Mouse (Mus musculus) midbrain, embryonic 16.5 days (tissue): ENCODE results near the gene Cryab. TPM values are rescaled to one million over a fixed set of nuclear protein-coding genes. Genes with fewer than 3 reads are reported as not detected.

Source experiments
- ATAC-seq: fragments of 200-750 bp; cut with Nextera tagmentation; 2 replicates; pipeline ENCODE4 v1.8.0; 2017; ENCODE audit warnings: moderate TSS enrichment
- H3K27ac ChIP-seq: fragments of 300-500 bp; sonication (generic); 2 replicates; pipeline ENCODE4 v1.5.1; 2014; ENCODE audit warnings: mild to moderate bottlenecking, low read length, mixed read lengths
- H3K27me3 ChIP-seq: fragments of 300-500 bp; sonication (generic); 2 replicates; pipeline ENCODE4 v1.6.1; 2014; ENCODE audit warnings: low read depth, low read length, mixed read lengths; ENCODE audit not compliant: control insufficient read depth, insufficient read depth
- H3K36me3 ChIP-seq: fragments of 300-500 bp; sonication (generic); 2 replicates; pipeline ENCODE4 v1.6.1; 2014; ENCODE audit warnings: mild to moderate bottlenecking, low read length, moderate library complexity, mixed read lengths; ENCODE audit not compliant: control insufficient read depth, insufficient read depth
- H3K4me1 ChIP-seq: fragments of 300-500 bp; sonication (generic); 2 replicates; pipeline ENCODE4 v1.6.1; 2014; ENCODE audit warnings: mild to moderate bottlenecking, low read length, mixed read lengths; ENCODE audit not compliant: control insufficient read depth, insufficient read depth
- H3K4me2 ChIP-seq: fragments of 300-500 bp; sonication (generic); 2 replicates; pipeline ENCODE4 v1.6.1; 2014; ENCODE audit warnings: mild to moderate bottlenecking, low read length, mixed read lengths
- H3K4me3 ChIP-seq: fragments of 300-500 bp; sonication (generic); 2 replicates; pipeline ENCODE4 v1.5.1; 2014; ENCODE audit warnings: low read depth, mild to moderate bottlenecking, low read length, moderate library complexity, mixed read lengths
- H3K9ac ChIP-seq: fragments of 300-500 bp; sonication (generic); 2 replicates; pipeline ENCODE4 v1.6.1; 2014; ENCODE audit warnings: low read depth, low read length, mixed read lengths
- H3K9me3 ChIP-seq: fragments of 300-500 bp; sonication (generic); replicated peaks from 2 replicates; pipeline ENCODE4 v1.6.1; 2014; ENCODE audit warnings: mild to moderate bottlenecking, low read length, mixed read lengths; ENCODE audit not compliant: control insufficient read depth, poor library complexity, severe bottlenecking
- WGBS: fragments of 180-500 bp; shearing (Covaris S2); extraction: QIAGEN DNeasy Blood & Tissue Kit; methylation state at CpG from one replicate; pipeline ENCODE4 v1.1.7; 2014; 5-methylcytosine and 5-hydroxymethylcytosine counted together
- polyA plus RNA-seq: library from polyadenylated mRNA; unstranded; fragments of >200 nt; fragmentation: Nextera tagmentation; extraction: Ambion mirVana; gene quantifications from 2 replicates; pipeline ENCODE4 v1.2.1, GENCODE M21; 2015

The Cryab gene
- polyA plus RNA-seq, 1 experiment from 2014 or later, result 9.1 TPM

DNA sequence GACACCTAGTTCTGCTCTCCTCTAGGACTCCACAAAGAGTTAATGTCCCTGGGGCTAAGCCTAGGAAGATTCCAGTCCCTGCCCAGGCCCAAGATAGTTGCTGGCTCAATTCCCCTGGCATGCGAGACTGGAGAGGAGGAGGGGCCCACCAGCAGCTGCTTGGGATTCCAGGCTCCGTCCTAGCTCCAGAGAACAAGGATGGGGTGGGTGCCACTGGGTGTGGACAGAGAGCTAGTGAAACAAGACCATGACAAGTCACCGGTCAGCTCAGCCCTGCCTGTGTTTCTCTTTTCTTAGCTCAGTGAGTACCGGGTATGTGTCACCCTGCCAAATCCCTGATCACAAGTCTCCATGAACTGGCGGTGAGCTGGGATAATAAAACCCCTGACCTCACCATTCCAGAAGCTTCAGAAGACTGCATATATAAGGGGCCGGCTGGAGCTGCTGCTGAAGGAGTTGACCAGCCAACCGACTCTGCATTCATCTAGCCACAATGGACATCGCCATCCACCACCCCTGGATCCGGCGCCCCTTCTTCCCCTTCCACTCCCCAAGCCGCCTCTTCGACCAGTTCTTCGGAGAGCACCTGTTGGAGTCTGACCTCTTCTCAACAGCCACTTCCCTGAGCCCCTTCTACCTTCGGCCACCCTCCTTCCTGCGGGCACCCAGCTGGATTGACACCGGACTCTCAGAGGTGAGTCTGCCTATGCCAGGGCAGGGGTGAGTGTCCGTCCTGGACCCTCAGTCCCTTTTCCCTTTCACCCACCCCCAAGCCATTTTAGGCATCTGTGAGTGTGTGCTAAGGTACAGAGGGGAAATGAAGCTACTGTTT lies 1.9 kb downstream of the Cryab start:
- H3K9ac ChIP-seq, result no peak overlapping the region
- ATAC-seq, result no peak
- 73% methylated on average over 17 of the region's 17 CpGs for WGBS
- H3K36me3 ChIP-seq, result no peaks in the 10 kb centered on the region
- no peaks in the 10 kb centered on the region for H3K27me3 ChIP-seq
- no peak overlapping the region for H3K4me3 ChIP-seq
- no peak overlapping the region for H3K27ac ChIP-seq
- no peaks in the 10 kb centered on the region for H3K4me1 ChIP-seq
- no peaks in the 10 kb centered on the region for H3K9me3 ChIP-seq
- H3K4me2 ChIP-seq, result no peak overlapping the region

DNA sequence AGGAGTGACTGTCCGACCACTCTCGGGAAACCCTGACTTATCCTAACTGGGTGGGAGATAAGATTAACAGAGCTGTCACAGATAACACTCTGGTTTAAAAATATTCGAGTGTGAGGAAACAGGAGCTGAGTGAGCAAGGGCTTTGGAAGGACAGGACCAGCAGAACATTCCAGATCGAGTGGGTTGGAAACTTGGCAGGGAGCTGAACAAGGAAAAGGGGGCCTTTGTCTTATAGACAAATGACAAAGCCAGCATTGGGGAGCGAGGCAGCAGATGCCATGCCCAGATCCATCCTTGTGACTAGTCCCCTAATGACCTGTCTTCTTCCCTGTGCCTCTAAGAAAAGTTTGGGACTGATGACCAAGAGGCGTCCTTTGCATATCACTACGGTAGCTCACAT lies 2.8 kb downstream of the Cryab start:
- Histone ChIP-seq H3K9me3 (no peaks in the 10 kb centered on the region), H3K27me3 (no peaks in the 10 kb centered on the region), H3K4me1 (no peaks in the 10 kb centered on the region), H3K4me2 (no peak overlapping the region), H3K4me3 (no peak overlapping the region), H3K27ac (no peak overlapping the region), H3K9ac (no peak overlapping the region), H3K36me3 (no peaks in the 10 kb centered on the region)
- ATAC-seq, result no peak
- WGBS, result 74% methylated on average over 7 of the region's 7 CpGs

DNA sequence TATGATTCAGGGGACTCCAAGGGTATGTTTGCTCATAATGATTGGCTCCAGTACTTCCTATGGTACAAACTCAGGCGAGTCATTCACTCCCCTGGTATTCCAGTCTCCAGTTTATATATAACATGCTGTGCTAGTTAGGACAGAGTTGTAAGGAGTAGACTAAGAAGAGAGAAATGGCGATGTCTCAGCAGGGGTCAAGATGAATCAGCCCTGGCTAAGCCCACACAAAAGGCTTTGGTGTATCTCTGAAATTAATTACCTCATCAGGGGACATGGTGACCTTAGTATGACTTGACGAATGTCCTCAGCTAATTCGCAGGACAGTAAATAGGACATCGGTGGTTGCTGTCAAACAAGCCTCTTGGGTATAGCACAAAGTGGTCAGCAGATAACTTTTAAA lies 5.6 kb downstream of the Cryab start:
- Histone ChIP-seq H3K4me1 (no peaks in the 10 kb centered on the region), H3K9me3 (no peaks in the 10 kb centered on the region), H3K27me3 (no peaks in the 10 kb centered on the region), H3K9ac (no peak overlapping the region), H3K27ac (no peak overlapping the region), H3K4me2 (no peak overlapping the region), H3K36me3 (no peaks in the 10 kb centered on the region), H3K4me3 (no peak overlapping the region)
- WGBS, result 56% methylated on average over 5 of the region's 5 CpGs
- no peak for ATAC-seq

DNA sequence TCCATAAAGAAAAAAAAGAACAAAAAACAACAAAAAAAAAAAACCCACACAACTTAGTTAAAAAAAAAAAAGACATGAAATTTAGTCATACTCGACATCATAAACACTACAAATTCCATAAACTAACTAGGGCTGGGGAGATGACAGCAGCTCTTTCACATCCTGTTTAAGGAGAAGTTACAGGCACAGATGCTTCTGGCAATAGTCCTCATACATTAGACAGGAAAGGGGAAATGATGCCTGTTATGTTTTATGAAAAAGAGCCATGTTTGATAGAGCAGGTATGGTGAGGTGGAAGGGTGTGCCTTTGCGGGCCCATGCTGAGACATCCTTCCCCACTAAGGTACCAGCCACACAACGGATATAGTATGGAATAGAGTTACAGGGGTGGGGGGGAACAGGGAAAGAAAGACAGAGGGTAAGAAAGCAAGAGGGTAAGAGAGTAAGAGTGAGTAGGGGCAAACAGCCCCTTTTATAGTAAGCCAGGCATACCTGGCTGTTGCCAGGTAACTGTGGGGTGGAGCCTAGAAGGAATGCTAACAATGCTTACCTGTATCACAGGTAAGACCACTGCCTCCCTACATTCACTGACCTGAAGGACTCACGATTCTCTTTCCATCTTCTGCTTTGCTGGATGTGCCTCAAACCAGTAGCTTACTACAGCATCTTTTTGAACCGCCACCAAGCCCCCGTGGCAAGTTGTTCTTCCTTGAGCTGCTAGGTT lies 10.6 kb downstream of the Cryab start:
- no peak for ATAC-seq
- Histone ChIP-seq H3K4me1 (peaks cover 2% of the 10 kb centered on the region; the same call in 1 of the 2 replicates), H3K36me3 (no peaks in the 10 kb centered on the region), H3K27me3 (no peaks in the 10 kb centered on the region), H3K27ac (no peak overlapping the region), H3K4me2 (no peak overlapping the region), H3K9me3 (no peaks in the 10 kb centered on the region), H3K9ac (no peak overlapping the region), H3K4me3 (no peak overlapping the region)
- 68% methylated on average over 6 of the region's 6 CpGs for WGBS

- ATAC-seq, result no peak
- no peak overlapping the region for H3K27ac ChIP-seq
- WGBS, result 69% methylated on average over 1 of the region's 1 CpGs
- no peak overlapping the region for H3K9ac ChIP-seq
- H3K4me3 ChIP-seq, result no peak overlapping the region
- peaks cover 8% of the 10 kb centered on the region for H3K4me1 ChIP-seq
- no peaks in the 10 kb centered on the region for H3K36me3 ChIP-seq
- H3K9me3 ChIP-seq, result no peaks in the 10 kb centered on the region
- H3K4me2 ChIP-seq, result no peak overlapping the region
- no peaks in the 10 kb centered on the region for H3K27me3 ChIP-seq
These were observed 12.2 kb downstream of the Cryab start for GRCm38 (mm10) chr9:50763331-50763730.

- Histone ChIP-seq H3K4me3 (peak overlapping the region; percentile 61), H3K9ac (peak overlapping the region; percentile 75), H3K27me3 (no peaks in the 10 kb centered on the region), H3K9me3 (no peaks in the 10 kb centered on the region), H3K36me3 (no peaks in the 10 kb centered on the region), H3K4me2 (peak overlapping the region; percentile 71), H3K4me1 (peaks cover 19% of the 10 kb centered on the region), H3K27ac (peak overlapping the region; percentile 93)
- ATAC-seq, result peak; percentile 76; the same call in 1 of the 2 replicates
- 6% methylated on average over 17 of the region's 17 CpGs for WGBS
These were observed 16.5 kb downstream of the Cryab start for GRCm38 (mm10) chr9:50767531-50768106.

DNA sequence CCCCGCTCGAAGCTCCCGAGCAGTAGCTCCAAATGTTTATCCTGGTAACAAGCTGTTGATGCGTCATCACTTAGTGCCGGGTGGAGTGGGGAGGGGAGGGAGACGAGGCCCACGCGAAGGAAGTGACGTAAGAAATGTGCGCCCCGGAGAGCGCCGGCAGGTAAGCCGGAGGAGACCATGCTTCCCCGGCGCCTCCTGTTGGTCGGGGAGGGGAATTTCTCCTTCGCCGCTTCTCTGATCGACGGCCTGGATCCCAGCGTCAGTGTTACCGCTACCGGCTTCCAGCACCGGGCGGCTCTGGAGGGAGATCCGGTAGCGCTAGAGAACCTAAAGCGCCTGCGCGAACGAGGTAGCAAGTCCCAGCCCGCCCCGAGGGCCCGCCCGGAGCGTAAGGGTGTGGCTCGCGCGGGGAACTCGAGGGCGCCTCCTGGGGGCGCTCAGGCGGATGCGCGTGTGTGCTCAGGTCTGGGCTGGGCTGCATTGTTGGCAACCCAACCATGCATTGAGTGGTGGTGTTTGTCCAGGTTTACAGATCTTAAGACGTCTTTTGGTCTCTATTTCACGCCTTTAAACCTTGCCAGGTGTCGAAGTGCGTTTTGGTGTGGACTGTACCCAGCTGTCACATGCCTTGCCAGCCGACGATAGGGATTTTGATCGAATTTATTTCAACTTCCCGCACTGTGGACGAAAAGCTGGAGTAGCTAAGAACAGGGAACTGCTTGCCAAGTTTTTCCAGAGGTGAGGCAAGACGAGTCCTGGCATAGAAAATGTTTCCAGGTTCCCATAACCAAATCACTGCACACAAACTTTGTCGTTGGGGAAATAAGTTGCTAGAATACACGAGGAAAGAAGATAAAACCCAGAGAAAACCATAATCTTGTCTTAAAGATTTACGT lies 17.2 kb downstream of the Cryab start, which contains the start of gene Fdxacb1:
TSS of gene Fdxacb1 (plus strand) at position 130 of the 896 bp plus-strand sequence.
- Histone ChIP-seq H3K36me3 (no peaks in the 10 kb centered on the region), H3K4me2 (peak within 1 kb of the TSS; percentile 71), H3K9ac (peak within 1 kb of the TSS; percentile 81), H3K27ac (peak within 1 kb of the TSS; percentile 93), H3K9me3 (no peaks in the 10 kb centered on the region), H3K4me1 (peaks cover 19% of the 10 kb centered on the region), H3K27me3 (no peaks in the 10 kb centered on the region), H3K4me3 (peak within 1 kb of the TSS; percentile 61)
- WGBS, result 4% methylated on average over 59 of the region's 59 CpGs
- peak; percentile 92 for ATAC-seq

DNA sequence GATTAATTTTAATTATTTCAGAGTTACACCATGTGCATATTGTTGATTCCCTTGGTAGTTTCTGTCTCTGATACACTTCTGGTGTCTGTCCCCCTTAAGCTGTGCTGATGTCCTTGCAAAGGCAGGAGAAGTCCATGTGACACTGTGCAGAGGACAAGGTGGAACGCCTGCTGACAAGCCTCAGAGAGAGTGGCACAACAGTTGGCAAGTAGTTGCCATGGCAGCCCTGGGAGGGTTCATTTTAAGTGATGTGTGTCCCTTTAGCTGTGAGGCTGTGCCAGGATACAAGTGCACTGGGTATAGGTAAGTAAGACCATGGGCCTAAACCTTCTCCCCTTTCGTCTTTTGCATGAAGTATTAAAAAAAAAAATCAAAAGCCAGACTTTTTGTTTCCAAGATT lies 18.9 kb downstream of the Cryab start:
- no peak overlapping the region for H3K9ac ChIP-seq
- H3K36me3 ChIP-seq, result no peaks in the 10 kb centered on the region
- 78% methylated on average over 2 of the region's 2 CpGs for WGBS
- H3K27me3 ChIP-seq, result no peaks in the 10 kb centered on the region
- H3K4me1 ChIP-seq, result peaks cover 29% of the 10 kb centered on the region
- no peak overlapping the region for H3K27ac ChIP-seq
- no peak overlapping the region for H3K4me3 ChIP-seq
- ATAC-seq, result no peak
- no peak overlapping the region for H3K4me2 ChIP-seq
- no peaks in the 10 kb centered on the region for H3K9me3 ChIP-seq
